Mouse (Mus musculus) lung, adult 2 months (tissue): ENCODE measurements around the gene Nrsn2. TPM values are rescaled to one million over a fixed set of nuclear protein-coding genes. Genes with fewer than 3 reads are reported as not detected.
A peak's percentile ranks its signal among the peaks of the same experiment; 100 is the strongest.

Source experiments
- DNase-seq: peaks from one replicate; pipeline ENCODE4 v3.0.0; 2022
- H3K4me1 ChIP-seq: fragments of 200-500 bp; 2 replicates; pipeline ENCODE4 v1.6.1; 2011; ENCODE audit warnings: low read length; ENCODE audit not compliant: control insufficient read depth, insufficient read depth
- H3K4me3 ChIP-seq: fragments of 200-500 bp; replicated peaks from 2 replicates; pipeline ENCODE3; 2011; ENCODE audit warnings: low read depth, mild to moderate bottlenecking, control low read depth, low read length; ENCODE audit errors: extremely low read depth
- CTCF ChIP-seq: fragments of 200-500 bp; IDR thresholded peaks from 2 replicates; pipeline ENCODE4 v1.5.1; 2011; ENCODE audit warnings: mild to moderate bottlenecking, low read length, control low read depth; ENCODE audit not compliant: insufficient read depth
- POLR2A ChIP-seq: fragments of 200-500 bp; IDR thresholded peaks from 2 replicates; pipeline ENCODE4 v1.6.1; 2011; ENCODE audit warnings: low read depth, mild to moderate bottlenecking, control low read depth, low read length, borderline replicate concordance; ENCODE audit errors: extremely low read depth
- WGBS: fragments of 180-500 bp; shearing (Covaris S2); methylation state at CpG from one replicate; pipeline ENCODE4 v1.1.7; 2018; 5-methylcytosine and 5-hydroxymethylcytosine counted together
- polyA plus RNA-seq: library from polyadenylated mRNA; depleted of rRNA; stranded (reverse); fragments of >200 nt; gene quantifications from 2 replicates; pipeline ENCODE4 v1.2.3, GENCODE M21; 2012

Gene Nrsn2
- polyA plus RNA-seq, 1 experiment = not detected

GRCm38 (mm10) chr2:152393225-152394017 is 17.0 kb upstream of the Nrsn2 start:
- H3K4me3 ChIP-seq = no peak overlapping the region
- H3K4me1 ChIP-seq = no peaks in the 10 kb centered on the region
- 63% methylated on average over 9 of the region's 9 CpGs for WGBS
- TF ChIP-seq POLR2A (no peak), CTCF (no peak)
- DNase-seq = no peak

DNA sequence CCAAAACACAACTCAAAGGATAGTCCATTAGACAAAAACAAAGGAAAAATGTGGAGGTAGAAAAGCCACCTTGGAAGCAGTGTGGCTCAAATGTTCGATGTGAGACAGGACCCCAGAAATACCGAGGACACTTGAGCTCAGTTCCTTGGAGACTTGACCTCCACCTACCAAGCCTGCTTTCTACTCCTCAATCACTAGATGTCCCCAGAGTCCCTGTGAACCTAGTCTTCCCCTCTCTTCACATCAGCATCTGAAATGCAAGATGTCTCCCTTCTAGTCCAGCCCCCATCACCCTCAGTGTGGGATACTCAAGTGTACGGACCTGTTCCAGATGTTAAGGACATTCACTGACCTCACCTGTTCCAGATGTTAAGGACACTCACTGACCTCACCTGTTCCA is 16.3 kb upstream of the Nrsn2 start:
- DNase-seq = no peak
- Histone ChIP-seq H3K4me1 (no peaks in the 10 kb centered on the region), H3K4me3 (no peak overlapping the region)
- WGBS = 15% methylated on average over 3 of the region's 3 CpGs
- TF ChIP-seq POLR2A (no peak), CTCF (peak; percentile 49)

- Histone ChIP-seq H3K4me3 (no peak overlapping the region), H3K4me1 (no peaks in the 10 kb centered on the region)
- no peak for DNase-seq
- TF ChIP-seq POLR2A = no peak
- no peak for TF ChIP-seq CTCF
- WGBS = 80% methylated on average over 4 of the region's 4 CpGs
Measured at GRCm38 (mm10) chr2:152384191-152384590, 7.8 kb upstream of the Nrsn2 start.

DNA sequence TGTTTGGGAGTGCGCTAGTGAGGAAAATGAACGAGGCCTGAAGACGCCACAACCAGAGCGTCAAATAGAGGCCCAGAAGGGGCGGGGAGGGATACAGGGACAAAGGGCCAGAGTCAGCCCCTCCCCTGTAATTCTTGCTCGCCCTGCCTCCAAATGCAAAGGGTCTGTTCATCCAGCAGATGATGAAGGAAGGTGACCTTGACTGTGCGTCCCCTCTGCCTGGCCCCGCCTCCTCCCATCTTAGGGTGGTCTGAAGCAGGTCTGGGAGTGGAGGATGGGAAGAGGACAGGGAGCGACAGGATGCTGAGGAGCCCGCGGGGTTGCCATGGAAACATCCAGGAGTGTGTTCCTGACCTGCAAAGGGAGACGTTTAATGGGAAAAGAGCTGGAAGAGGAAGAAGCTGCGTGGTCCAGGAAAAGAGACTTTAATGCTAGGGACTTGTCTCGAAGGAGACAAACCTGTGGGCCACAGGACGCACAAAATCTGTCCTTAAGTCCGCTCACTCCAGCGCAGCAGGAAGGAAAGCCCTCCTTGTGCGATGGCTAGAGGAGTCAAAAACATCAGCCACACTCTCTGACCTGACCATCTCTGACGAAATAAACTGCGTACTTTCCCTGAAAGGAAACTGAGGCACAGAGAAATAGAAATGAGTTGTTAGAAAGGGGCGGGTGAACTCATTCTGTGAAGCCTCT is 640 bp downstream of the Nrsn2 start:
- no peak for DNase-seq
- no peak for TF ChIP-seq CTCF
- no peak for TF ChIP-seq POLR2A
- Histone ChIP-seq H3K4me3 (no peak overlapping the region), H3K4me1 (no peaks in the 10 kb centered on the region)
- 14% methylated on average over 21 of the region's 21 CpGs for WGBS

- WGBS = 68% methylated on average over 9 of the region's 9 CpGs
- Histone ChIP-seq H3K4me3 (no peak overlapping the region), H3K4me1 (no peaks in the 10 kb centered on the region)
- no peak for DNase-seq
- TF ChIP-seq POLR2A (no peak), CTCF (no peak)
Measured at GRCm38 (mm10) chr2:152373547-152373946, 2.9 kb downstream of the Nrsn2 start.

GRCm38 (mm10) chr2:152372661-152373060 is 3.8 kb downstream of the Nrsn2 start:
- WGBS = 58% methylated on average over 4 of the region's 4 CpGs
- TF ChIP-seq CTCF = no peak
- no peak for TF ChIP-seq POLR2A

DNA sequence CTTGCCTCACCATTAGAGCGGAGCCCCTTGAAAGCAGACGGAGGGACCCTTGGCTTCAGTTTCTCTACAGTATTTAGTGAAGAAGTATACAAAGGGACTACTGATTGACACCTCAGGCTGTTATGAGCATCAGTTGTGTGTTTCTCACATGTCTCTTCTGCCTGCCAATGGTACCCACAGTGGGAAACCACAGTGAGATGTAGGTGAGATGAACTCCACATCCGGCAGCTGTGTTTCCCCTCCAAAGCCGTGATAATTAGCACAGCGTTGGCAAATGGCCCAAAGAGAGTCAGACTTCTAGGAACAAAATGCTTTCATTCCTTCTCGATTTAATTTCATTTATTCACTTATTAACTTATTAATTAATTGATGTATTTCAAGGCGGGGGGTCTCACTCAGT is 4.3 kb downstream of the Nrsn2 start:
- no peak for DNase-seq
- no peaks in the 10 kb centered on the region for H3K4me1 ChIP-seq
- 73% methylated on average over 7 of the region's 7 CpGs for WGBS
- H3K4me3 ChIP-seq = no peak overlapping the region
- TF ChIP-seq POLR2A (no peak), CTCF (no peak)

More at GRCm38 (mm10) chr2:152372661-152373060, 3.8 kb downstream of the Nrsn2 start:
- DNase-seq = no peak
- Histone ChIP-seq H3K4me3 (no peak overlapping the region), H3K4me1 (no peaks in the 10 kb centered on the region)

DNA sequence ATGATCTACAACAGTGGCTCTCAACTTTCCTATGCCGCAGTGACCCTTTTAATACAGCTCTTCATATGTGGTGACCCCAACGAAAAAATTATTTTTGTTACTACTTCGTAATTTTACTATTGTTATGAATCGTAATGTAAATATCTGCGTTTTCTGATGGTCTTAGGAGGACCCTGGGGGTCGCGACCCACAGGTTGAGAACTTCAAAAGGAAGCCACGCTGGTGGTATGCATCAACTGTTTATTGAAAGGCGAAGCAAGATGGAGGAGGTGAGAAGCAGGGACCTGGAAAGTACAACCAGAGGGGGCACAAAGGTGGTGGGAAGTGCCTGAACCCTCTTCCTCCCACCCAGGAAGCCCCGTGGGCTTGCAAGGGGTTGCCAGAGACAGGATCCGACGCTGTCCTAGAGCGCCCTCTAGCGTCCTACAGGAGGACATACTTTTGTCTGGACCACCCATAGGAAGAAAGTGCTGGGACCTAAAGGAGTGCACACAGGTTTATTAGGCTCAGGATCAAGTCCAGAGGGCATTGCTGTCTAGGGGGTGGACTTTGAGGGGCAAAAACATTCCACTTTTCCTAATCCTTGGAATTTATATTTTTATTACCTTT is 7.8 kb downstream of the Nrsn2 start:
- peak; percentile 50 for DNase-seq
- Histone ChIP-seq H3K4me1 (peaks cover 2% of the 10 kb centered on the region; the same call in 1 of the 2 replicates), H3K4me3 (no peak overlapping the region)
- WGBS = 29% methylated on average over 14 of the region's 14 CpGs
- peak; percentile 94 for TF ChIP-seq CTCF
- TF ChIP-seq POLR2A = no peak

GRCm38 (mm10) chr2:152367917-152368316 is 8.5 kb downstream of the Nrsn2 start:
- TF ChIP-seq POLR2A (no peak), CTCF (no peak)
- H3K4me3 ChIP-seq = no peak overlapping the region
- H3K4me1 ChIP-seq = peaks cover 4% of the 10 kb centered on the region; the same call in 1 of the 2 replicates
- DNase-seq = no peak
- WGBS = 68% methylated on average over 5 of the region's 5 CpGs

DNA sequence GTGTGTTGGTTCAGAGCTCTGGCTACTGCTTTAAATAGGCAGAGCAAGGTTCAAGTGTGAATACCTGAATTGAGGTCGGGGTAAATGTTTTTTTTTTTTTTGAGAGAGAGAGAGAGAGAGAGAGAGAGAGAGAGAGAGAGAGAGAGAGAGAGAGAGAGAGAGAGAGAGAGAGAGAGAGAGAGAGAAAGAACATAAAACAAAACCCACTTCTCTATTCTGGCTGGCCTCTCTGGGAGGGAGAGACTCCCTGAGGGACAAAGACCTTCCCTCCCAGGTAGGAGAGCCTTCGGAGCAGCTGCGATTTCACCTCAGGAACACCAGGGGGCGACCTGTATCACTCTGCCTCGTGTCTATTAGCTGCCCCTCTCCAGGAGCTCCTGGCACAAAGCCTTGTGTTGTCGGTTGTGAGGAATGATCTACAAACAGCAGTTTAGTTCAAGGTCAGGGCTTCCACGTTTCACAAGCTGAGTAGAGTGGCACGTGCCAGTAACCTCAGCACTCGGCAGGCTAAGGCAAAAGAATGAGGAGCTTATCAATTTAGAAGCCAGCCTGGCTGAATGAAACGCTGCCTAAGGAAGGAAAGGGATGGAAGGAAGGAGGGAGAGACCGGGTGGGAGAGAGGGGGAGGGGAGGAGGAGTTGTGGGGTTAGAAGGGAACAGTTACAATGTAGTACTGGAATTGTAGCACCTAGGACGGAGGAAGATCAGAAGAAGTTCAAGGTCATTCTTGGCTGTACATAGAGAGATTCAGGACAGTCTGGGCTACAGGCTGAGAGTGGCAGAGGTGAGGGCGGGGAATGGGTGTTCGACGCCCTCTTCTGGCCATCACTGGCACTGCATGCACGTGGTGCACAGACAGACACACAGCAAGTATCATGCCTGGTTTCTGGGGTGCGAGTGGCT is 12.9 kb downstream of the Nrsn2 start:
- Histone ChIP-seq H3K4me3 (no peak overlapping the region), H3K4me1 (peaks cover 11% of the 10 kb centered on the region)
- DNase-seq = peak; percentile 71
- 8% methylated on average over 17 of the region's 17 CpGs for WGBS
- TF ChIP-seq POLR2A (no peak), CTCF (peak; percentile 88)
